Mouse (Mus musculus) layer of hippocampus, adult 8-10 months (tissue): ENCODE data around the gene Zfp141. TPM values are rescaled to one million over a fixed set of nuclear protein-coding genes. Genes with fewer than 3 reads are reported as not detected.
A peak's percentile ranks its signal among the peaks of the same experiment; 100 is the strongest.

Experiments
- DNase-seq, 2 experiments: peaks; one replicate each; pipeline ENCODE4 v3.0.0; 2022; ENCODE audit warnings: low spot score in 2 of 2
- total RNA-seq, 4 experiments: library from RNA; stranded (reverse); gene quantifications; 2 replicates each; pipeline ENCODE4 v1.2.4; 2022

Zfp141 gene
- 10 to 100 TPM; 18.1 to 25.8 (median 23.5) TPM for total RNA-seq

DNA sequence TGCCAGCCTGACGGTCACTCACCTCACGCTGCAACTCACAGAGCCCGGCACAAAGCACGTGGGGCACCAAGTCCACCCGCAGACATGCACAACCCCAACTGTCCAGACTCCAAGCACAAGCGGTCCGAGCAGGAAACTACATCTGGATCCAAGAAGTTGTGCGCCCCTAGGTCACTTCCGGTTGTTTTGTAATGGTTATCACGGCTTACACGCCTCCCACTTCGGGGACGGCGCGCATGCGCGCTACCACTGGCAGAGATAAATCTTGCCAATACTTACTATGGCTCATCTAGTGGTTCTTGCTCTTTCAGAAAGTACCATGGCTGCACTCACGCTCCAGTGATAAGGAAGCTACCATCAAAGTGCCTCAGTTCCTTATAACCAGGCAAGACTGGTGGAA lies at the start of gene Zfp141:
Zfp141 (minus strand) TSS at position 153 of the 400 bp plus-strand sequence.
- peak; percentile 82 to 86 for DNase-seq

DNA sequence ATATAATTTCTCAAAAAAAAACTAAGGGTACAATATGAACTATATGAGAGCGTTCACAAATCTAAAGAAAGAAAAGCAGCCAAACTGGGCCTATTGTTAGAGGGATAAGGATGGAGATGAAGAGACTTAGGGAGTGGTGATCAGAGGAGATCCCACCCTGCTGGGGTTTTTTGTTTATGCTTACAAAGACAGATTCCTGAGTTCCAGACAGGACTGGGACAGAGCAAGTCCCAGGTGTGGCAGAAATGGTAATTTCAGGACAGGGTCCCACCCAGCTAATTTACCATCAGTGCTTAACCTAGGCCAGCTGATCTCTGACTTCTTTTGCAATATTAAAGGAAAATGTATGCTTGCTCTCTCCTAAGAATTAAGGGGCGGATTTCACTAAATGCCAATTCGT lies 46.2 kb upstream of the Zfp141 start:
- DNase-seq: no peak

GRCm38 (mm10) chr7:42505186-42505585 lies 354 bp downstream of the Zfp141 start:
- DNase-seq: no peak

DNA sequence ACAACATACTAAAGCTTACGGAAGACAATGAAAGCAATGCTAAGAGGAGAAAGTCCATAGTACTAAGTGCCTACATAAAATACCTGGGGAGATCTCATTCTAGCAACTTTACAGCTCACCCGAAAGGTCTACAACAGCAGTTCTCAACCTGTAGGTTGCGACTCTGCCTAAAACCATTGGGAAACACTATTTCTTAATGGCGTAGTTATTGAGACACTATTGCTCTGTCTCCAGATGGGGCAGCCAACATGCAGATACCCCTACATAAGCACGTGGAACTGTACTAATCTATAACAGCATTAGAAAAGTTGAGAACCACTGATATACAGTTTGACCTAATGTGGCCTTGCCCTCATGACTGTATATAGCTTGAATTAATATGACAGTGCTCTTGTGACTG lies 7.3 kb downstream of the Zfp141 start:
- DNase-seq: no peak

GRCm38 (mm10) chr7:42497356-42497755 lies 8.2 kb downstream of the Zfp141 start:
- DNase-seq: no peak

- DNase-seq: no peak
Observed at GRCm38 (mm10) chr7:42496202-42496601, 9.3 kb downstream of the Zfp141 start.

DNA sequence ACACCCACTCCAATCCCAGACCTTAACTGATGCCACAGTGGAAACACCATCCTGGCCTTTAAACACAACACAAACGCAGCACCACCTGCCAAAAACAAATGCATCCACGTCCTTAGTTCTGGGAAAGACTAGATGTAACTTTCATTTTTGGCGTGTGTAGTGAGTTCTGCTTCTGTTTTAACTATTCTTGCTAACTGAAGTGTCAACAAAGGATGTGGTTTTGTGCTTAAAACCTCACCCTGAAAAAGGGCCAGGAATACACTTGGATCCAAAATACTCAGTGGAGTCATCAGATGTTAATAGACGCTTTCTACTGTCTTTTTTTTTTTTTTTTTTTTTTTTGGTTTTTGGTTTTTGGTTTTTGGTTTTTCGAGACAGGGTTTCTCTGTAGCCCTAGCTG lies 14.7 kb downstream of the Zfp141 start:
- no peak for DNase-seq

DNA sequence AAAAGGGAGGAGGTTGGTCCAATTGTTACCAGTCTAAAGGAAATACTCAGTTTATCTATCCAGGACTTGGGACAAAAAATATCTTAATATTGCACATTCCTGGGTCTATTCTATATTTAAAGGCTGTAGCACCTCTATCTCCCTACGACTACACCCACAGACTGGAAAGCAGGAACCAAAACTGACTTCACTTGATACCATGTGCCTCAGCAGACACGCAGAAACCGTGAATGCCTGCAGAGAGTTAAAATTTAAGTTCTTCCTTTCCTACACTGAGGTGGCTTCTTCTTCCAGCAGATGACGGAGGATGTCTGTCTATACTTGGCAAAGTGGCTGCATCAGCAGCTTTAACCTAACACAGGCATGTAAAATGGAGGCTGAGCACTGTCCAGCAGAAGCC lies 15.2 kb downstream of the Zfp141 start:
- no peak for DNase-seq

DNA sequence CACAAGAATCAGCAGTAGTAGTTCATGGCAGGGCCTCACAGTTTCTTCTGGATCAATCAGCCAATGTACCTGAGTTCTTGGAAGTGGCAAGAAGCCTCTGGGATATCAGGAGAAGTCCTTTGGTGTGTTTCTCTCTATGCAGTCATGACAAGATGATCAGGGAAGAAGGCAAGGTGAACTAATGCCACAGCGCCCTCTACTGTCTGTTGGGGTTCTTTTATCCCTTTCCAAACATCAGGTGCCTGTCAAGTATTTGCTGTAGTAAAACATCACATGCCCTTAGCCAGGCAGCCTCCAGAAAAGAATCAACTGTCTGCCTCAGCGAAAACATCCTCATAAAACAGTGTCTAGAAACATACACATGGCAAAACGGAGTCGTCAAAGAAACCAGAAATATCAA lies 50.9 kb downstream of the Zfp141 start:
- no peak for DNase-seq

GRCm38 (mm10) chr7:42450618-42451017 lies 54.9 kb downstream of the Zfp141 start:
- no peak for DNase-seq

DNA sequence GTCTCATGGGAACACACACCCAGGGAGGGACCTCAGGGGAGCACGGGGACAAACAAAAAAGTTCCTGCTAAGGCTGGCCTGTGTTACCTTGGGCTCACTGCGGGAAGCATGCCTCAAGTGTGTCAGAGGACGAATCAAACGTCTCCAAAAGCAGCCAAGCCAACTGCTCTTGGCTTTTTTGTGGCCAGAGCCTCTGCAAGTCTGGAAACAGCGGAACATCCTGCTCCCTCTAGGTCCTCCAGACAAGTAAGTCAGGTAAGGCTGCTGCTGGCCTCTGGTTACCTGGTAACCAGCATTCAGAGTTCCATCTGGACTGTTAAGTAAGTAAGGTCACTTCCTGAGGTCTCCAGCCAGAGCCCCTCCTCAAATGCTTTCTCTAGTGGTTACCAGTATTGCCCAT lies 57.7 kb downstream of the Zfp141 start, which contains the start of gene 4933421I07Rik:
4933421I07Rik (minus strand) TSS at position 271 of the 400 bp plus-strand sequence.
- DNase-seq: no peak

DNA sequence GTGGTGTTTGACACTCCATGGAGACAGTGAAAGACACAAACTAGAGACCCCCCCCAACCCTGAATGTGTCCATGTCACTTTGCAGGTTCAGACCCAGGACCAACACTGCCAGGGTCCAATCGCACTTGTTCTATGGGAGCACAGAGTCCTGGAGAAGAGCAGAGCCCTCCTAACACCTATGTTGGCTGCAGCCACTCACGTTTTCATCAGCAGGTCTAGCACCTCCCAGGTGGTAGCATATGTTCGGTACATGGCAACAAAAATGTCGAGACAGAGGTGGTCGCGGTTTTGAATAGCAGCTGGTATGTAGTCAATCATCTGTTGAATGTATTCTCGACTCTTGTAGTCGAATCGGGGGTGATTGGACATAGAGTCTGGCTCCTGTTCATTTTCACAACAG lies 58.2 kb downstream of the Zfp141 start:
- DNase-seq: no peak

Other genes with a start within 250 kb of the Zfp141 start
- gene Vmn2r61, start 245.7 kb downstream of the Zfp141 start, total RNA-seq: not detected
- not detected for gene 4933421I07Rik, start 57.6 kb downstream of the Zfp141 start, total RNA-seq
- gene Gm21028, start 72.8 kb upstream of the Zfp141 start, total RNA-seq: not detected
- 1 to 10 TPM; 1.9 to 3.5 (median 2.8) TPM for gene Zfp977, start 86.8 kb upstream of the Zfp141 start, total RNA-seq
- 1 to 10 TPM; 3.8 to 6.9 (median 4.1) TPM for gene Zfp976, start 136.8 kb upstream of the Zfp141 start, total RNA-seq
- gene Zfp975, start 187.0 kb upstream of the Zfp141 start, total RNA-seq: 10 to 100 TPM in 1 of 4 experiments, 1 to 10 TPM in 3; 6.5 to 10.8 (median 7.3) TPM
- gene Gm17067, start 221.3 kb upstream of the Zfp141 start, total RNA-seq: not detected